Mouse (Mus musculus) macrophage (primary cell): ENCODE data around the gene Dchs2. TPM values are rescaled to one million over a fixed set of nuclear protein-coding genes. Genes with fewer than 3 reads are reported as not detected.

Experiments used
- H3K27ac ChIP-seq: fragments of 350-480 bp; formaldehyde crosslinking; 2 replicates; pipeline ENCODE4 v1.9.0; 2021
- H3K36me3 ChIP-seq: fragments of 350-480 bp; formaldehyde crosslinking; 2 replicates; pipeline ENCODE4 v1.9.0; 2021; ENCODE audit errors: inconsistent target
- H3K4me3 ChIP-seq: fragments of 350-480 bp; formaldehyde crosslinking; 2 replicates; pipeline ENCODE4 v1.9.0; 2021; ENCODE audit errors: inconsistent target
- H3K79me2 ChIP-seq: fragments of 350-480 bp; formaldehyde crosslinking; 2 replicates; pipeline ENCODE4 v1.9.0; 2021; ENCODE audit errors: inconsistent target
- WGBS: methylation state at CpG from one replicate; pipeline ENCODE4 v1.1.7; 2026; ENCODE audit warnings: inconsistent platforms; ENCODE audit not compliant: missing documents; 5-methylcytosine and 5-hydroxymethylcytosine counted together
- polyA plus RNA-seq: library from polyadenylated mRNA; stranded (reverse); fragments of 250-400 nt; gene quantifications from 3 replicates; pipeline ENCODE4 v1.2.4, GENCODE M21; 2018; ENCODE audit warnings: inconsistent platforms

Dchs2 gene
- polyA plus RNA-seq, 1 experiment from 2014 or later: not detected

DNA sequence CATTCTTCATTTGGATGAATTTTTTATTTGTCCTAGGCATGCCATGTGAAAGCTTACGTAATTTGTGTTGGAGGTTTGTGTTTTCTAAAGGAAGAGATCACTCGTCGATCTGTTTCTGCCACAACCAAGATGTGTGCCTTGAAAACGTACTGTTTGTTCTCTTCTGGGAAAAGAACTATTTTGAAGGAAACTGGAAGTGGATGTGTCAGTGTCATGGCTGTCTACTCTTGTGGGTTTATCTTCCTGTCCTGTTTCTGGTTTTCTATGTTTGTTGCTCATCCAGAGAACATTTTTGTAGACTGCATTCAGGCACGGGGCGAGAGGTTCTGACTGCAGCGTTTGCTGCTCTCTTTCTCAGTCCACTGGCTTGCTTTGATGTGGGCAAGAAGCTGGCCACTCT lies 124.2 kb downstream of the Dchs2 start:
- 17% methylated on average over 7 of the region's 7 CpGs for WGBS
- Histone ChIP-seq H3K4me3 (no peak overlapping the region), H3K79me2 (no peaks in the 10 kb centered on the region), H3K36me3 (no peaks in the 10 kb centered on the region), H3K27ac (no peak overlapping the region)

DNA sequence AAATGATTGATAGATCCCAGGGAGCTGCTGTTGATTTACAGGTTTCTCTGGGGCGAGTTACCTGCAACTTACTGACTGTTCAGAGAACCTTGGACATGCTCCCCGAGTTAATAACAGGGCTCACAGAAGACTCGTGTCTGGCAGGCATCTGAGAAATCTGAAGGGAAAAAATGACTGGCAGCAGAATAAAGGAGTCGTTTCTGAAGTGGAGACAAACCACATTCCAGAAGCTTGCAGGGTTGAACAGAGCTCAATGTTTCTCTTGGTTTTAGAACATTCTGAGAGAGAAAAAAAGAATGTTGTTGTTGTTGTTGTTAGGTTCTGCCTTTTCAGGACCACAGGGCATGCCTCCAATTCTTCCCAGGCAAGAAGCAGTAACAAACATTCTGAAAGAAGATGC lies 131.7 kb downstream of the Dchs2 start:
- H3K27ac ChIP-seq: no peak overlapping the region
- H3K36me3 ChIP-seq: no peaks in the 10 kb centered on the region
- WGBS: 84% methylated on average over 4 of the region's 4 CpGs
- no peak overlapping the region for H3K4me3 ChIP-seq
- H3K79me2 ChIP-seq: no peaks in the 10 kb centered on the region

DNA sequence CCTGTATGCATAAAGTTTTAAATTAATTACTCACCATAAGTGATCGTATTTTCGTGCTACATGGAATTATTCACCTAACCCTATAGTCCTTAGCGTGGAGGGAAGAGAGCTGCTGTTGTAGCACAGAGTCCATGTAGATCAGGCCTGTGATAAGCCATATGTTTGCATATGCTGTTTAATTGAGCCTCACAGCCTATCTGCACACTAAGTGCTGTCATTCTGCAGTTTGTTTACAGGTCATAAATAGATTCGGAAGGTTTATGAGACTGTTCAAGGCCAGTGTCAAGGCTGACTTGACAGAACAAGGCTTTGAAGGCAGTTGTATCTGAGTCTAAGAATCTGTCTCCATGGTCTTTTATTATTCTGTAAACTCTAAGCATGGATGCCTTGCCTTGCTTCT lies 138.3 kb downstream of the Dchs2 start:
- Histone ChIP-seq H3K36me3 (no peaks in the 10 kb centered on the region), H3K4me3 (no peak overlapping the region), H3K79me2 (no peaks in the 10 kb centered on the region), H3K27ac (no peak overlapping the region)
- WGBS: 92% methylated on average over 4 of the region's 4 CpGs

DNA sequence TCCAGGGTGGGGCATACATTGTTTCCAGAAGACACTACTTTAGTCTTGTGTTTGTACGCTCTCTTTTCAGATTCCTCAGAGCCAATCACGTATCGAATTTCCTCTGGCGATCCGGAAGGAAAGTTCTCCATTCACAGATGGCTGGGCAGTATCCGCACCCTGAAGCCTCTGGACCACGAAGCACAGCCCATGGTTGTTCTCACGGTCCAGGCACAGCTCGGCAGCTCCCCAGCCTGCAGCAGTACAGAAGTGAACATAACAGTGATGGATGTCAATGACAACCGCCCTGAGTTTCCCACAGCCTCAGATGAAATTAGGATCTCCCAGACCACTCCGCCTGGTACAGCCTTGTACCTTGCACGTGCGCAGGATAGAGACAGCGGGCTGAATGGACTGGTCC lies 142.5 kb downstream of the Dchs2 start:
- no peak overlapping the region for H3K4me3 ChIP-seq
- H3K79me2 ChIP-seq: no peaks in the 10 kb centered on the region
- no peaks in the 10 kb centered on the region for H3K36me3 ChIP-seq
- H3K27ac ChIP-seq: no peak overlapping the region
- 88% methylated on average over 14 of the region's 14 CpGs for WGBS

DNA sequence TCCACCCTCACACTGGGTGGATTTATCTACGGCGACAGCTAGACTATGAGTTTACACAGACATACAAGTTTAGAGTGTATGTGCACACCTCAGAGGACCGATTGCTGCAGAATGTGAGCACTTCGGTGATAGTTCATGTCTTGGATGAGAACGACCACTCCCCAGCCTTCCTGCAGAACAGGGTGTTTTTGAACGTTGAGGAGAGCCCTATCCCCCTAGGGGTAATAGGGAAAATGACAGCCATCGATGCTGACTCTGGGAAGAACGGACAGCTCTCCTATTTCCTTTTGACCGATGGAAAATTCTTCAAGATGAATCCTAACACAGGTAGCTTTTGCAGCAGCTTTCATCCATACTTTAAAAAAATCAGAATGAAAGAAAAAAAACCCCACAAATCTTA lies 143.2 kb downstream of the Dchs2 start:
- H3K4me3 ChIP-seq: no peak overlapping the region
- H3K27ac ChIP-seq: no peak overlapping the region
- 69% methylated on average over 9 of the region's 9 CpGs for WGBS
- no peaks in the 10 kb centered on the region for H3K79me2 ChIP-seq
- H3K36me3 ChIP-seq: no peaks in the 10 kb centered on the region

DNA sequence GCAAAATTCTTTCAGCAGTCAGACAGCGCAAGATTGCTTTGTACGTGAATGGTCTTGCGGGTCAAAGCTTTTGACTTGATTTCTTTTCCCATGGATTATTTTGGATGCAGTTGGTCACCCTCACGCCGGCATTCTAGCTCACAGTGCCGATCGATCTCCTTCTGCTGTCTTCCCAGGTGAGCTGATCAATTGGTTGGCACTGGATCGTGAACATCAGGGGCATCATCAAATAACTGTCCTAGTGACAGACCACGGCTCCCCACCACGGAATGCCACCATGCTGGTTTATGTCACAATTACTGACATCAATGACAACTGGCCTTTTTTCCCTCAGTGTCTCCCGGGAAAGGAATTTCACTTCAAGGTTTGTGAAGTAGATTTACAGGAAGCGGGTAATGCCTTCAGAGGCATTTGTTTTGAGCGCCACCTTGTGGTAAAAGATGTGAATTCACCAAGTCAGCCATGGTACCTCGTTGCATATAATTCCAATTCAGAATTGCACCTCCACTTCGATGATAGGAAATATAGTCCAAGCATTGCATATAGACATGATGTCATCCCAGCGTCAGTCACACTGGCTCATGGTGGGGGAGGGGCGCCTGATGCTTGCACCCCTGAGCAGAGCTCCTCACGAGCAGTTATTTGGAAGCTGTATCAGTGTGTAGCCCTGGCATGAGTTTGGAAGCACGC lies 146.0 kb downstream of the Dchs2 start:
- Histone ChIP-seq H3K79me2 (no peaks in the 10 kb centered on the region), H3K4me3 (no peak overlapping the region), H3K27ac (no peak overlapping the region), H3K36me3 (no peaks in the 10 kb centered on the region)
- 42% methylated on average over 18 of the region's 19 CpGs for WGBS

DNA sequence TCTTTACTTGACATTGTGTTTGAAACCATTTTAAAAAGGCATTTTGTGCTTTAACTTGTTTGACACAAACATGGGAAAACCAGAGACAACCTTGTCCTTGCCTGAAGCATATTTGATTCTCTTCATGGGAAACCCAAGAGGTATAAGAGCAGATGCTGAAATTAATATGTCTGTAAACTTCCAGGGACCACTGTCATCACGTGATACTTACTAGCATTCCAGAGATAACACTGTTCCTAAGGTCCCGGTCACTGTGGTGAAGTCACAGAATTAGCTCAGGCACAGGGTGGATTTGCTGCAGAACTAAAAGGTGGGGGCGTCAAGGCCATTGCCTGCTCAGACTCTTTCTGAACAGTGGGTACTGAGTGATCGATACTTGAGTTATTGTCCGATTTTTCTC lies 148.0 kb downstream of the Dchs2 start:
- Histone ChIP-seq H3K27ac (no peak overlapping the region), H3K79me2 (no peaks in the 10 kb centered on the region), H3K4me3 (no peak overlapping the region), H3K36me3 (no peaks in the 10 kb centered on the region)
- WGBS: 86% methylated on average over 5 of the region's 5 CpGs

DNA sequence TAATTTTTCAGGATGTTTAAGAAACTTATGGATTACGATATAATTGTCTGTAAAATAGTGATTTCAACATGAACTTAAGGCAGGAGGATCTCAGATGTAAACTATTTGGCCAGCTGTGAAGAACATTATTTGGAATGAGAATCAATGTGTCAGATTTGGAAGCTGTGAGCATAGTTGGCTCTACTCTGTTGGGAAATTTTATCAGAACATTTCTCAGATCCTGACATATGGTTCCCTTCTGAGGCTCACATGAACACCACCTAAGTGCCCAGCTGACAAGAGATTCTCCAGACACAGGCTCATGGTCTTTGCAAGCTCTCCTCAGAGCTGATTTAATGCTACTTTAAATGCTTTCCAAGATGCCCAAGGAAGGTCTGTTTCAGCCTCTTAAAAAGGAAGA lies 156.1 kb downstream of the Dchs2 start:
- H3K36me3 ChIP-seq: no peaks in the 10 kb centered on the region
- no peak overlapping the region for H3K4me3 ChIP-seq
- no peak overlapping the region for H3K27ac ChIP-seq
- WGBS: 69% methylated on average over 1 of the region's 1 CpGs
- H3K79me2 ChIP-seq: no peaks in the 10 kb centered on the region

DNA sequence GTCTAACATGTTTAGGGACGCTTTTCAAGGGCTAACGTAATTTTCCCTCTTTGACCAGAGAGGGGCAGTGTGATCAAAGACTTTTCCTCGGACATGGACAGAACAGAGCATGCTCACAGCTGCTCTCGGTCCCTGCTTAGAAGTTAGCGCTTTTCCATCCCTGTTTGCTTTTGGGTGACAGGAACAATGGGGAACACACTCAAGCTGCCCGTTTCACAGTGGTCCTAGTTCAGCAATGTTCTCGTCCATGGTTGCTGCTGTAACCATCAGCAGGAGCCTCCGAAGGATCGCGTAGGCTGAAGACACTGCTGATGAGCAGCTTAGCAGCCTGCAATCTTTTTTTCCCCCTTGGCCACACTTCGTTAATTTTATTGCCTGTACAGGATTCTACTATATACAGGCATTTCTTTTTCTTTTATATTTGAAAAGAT lies 159.2 kb downstream of the Dchs2 start:
- Histone ChIP-seq H3K36me3 (no peaks in the 10 kb centered on the region), H3K79me2 (no peaks in the 10 kb centered on the region), H3K27ac (no peak overlapping the region), H3K4me3 (no peak overlapping the region)
- WGBS: 16% methylated on average over 11 of the region's 11 CpGs

DNA sequence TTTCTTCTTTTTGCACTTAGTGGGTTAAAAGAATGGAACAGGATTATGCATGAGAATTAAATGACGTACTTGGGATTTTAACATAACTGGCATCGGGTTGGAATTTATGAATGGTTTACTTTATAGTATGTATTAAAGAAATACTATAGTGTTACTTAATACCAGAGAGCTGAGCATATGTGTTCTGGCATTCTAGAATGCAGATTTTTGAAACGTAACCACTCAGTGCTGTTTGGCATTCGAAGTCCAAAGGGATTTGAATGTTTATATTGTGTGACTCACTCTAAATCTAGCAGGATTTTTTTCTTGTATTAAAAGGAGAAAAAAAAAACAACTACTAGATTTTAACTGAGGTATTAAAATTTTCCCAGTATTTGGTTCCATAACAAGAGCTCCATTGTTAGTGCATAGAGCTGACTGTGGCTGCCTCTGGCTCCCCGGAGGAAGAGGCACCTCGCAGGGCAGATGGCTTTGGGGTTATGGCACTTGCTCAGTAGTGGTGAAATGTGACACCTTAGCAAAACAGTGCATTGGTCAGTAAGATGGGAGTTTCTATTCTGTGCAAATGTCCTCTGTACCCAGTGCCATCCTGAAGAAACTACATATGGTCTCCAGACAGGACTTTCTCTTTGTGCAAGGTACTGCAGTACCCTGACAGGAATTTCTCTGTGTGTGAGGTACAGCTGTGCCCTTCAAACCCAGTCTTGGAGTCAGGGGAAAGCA lies 160.5 kb downstream of the Dchs2 start:
- no peaks in the 10 kb centered on the region for H3K36me3 ChIP-seq
- 75% methylated on average over 6 of the region's 6 CpGs for WGBS

DNA sequence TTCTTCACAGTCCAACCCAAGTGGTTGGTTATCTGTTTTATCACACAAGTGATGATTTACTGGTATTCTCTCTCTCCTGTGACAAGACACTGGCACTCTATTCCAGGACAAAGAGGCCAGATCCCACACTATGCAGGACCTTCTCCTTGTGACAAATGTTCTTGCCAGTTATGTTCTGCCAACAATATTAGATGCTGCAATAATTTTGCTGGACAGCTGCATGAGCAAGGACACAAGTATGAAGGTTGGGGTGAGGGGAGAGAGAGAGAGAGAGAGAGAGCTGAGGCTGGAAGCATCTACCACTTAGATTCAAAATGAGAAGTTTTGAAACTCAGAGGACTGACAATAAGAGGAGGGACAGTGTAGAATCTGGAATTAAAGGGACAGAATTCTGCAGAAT lies 162.7 kb downstream of the Dchs2 start:
- no peak overlapping the region for H3K27ac ChIP-seq
- no peaks in the 10 kb centered on the region for H3K79me2 ChIP-seq
- H3K4me3 ChIP-seq: no peak overlapping the region
- no peaks in the 10 kb centered on the region for H3K36me3 ChIP-seq

More for the DNA sequence above, 160.5 kb downstream of the Dchs2 start:
- Histone ChIP-seq H3K4me3 (no peak overlapping the region), H3K79me2 (no peaks in the 10 kb centered on the region), H3K27ac (no peak overlapping the region)

DNA sequence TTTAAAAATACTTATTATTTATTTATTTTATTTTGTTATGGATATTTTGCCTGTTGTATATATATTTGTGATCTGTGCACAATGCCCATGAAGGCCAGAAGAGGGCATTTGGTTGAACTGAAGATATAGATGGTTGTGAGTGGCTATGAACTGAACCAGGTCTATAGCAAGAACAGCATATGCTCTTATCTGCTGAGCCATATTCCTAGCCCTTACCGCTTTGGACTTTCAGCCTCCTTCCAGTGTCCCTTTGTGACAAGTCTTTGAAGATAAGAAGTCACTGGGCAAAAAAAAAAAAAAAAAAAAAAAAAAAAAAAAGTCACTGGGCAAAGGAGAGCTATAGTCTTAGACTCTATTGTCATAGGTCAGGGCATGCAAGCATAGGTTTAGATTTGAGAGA lies 163.2 kb downstream of the Dchs2 start:
- H3K4me3 ChIP-seq: no peak overlapping the region
- no peaks in the 10 kb centered on the region for H3K36me3 ChIP-seq
- no peaks in the 10 kb centered on the region for H3K79me2 ChIP-seq
- no peak overlapping the region for H3K27ac ChIP-seq
- 93% methylated on average over 1 of the region's 1 CpGs for WGBS

DNA sequence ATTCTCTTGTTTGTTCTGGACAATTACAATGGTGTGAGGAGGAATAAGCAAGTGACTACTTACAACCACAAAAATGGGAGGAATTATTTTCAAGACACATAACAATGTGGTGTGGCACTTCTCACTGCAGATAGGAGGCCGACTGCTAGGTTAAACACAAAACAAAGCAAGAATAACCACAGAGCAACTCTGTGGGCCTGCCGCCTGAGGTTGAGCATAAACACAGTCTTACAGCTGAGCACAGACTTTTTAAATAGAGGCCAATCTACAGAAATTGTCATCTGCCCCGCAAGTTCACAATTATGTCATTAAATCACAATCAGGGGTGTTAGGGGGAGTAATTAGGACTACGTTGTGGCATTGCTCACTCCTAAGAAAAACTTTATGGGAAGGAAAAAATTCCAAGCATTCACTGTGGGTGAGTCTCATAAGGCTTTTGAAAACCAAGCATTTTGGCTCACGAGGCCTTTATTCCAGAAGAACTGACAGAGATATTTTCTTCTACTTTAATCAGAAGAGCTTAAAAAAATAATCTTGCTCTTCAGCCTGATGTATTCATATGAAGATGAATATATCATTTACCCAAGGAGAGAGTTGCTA lies 172.1 kb downstream of the Dchs2 start:
- no peaks in the 10 kb centered on the region for H3K79me2 ChIP-seq
- no peaks in the 10 kb centered on the region for H3K36me3 ChIP-seq
- no peak overlapping the region for H3K27ac ChIP-seq
- 82% methylated on average over 5 of the region's 5 CpGs for WGBS
- no peak overlapping the region for H3K4me3 ChIP-seq

DNA sequence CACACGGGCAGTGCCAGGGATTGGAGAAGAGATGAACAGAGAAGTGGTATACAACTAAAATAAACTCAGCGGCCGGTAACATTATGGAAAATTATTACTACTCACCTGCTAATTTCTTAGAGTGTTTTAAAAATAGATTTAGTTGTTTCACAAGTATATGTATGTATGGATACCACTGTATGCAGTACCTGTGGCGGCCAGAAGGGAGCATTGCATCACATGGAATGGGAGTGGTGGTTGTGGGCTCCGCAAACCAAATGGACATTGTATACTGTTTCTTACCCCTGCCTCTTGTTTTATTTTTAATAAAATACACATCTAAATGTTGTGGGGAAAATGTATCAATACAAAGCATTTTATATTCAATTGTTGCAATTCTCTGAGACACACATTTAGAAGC lies 176.1 kb downstream of the Dchs2 start:
- H3K36me3 ChIP-seq: no peaks in the 10 kb centered on the region
- no peak overlapping the region for H3K4me3 ChIP-seq
- 86% methylated on average over 5 of the region's 5 CpGs for WGBS
- H3K79me2 ChIP-seq: no peaks in the 10 kb centered on the region
- H3K27ac ChIP-seq: no peak overlapping the region

DNA sequence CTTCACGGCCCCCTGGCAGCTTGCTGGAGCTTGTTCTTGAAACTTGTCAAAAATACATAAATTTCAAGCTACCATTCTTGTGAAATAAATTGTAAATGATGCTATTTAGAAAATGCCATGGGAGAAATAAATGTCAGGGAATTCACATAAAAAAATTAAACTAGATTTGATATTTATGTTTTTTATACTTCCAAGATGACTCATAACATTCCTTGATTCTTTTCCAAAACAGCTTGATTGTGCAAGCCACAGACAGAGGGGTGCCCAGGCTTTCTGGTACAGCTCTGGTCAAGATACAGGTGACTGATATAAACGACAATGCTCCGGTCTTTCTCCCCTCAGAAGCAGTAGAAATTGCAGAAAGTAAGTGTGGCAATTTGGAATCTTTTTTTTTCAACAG lies 218.2 kb downstream of the Dchs2 start:
- Histone ChIP-seq H3K79me2 (no peaks in the 10 kb centered on the region), H3K4me3 (no peak overlapping the region), H3K36me3 (no peaks in the 10 kb centered on the region), H3K27ac (no peak overlapping the region)
- WGBS: 92% methylated on average over 3 of the region's 3 CpGs
